Mouse (Mus musculus) liver, embryonic 11.5 days (tissue): Measurements from ENCODE around the gene 1700003H04Rik. TPM values are rescaled to one million over a fixed set of nuclear protein-coding genes. Genes with fewer than 3 reads are reported as not detected.

Source experiments
- ATAC-seq: fragments of 200-750 bp; cut with Nextera tagmentation; replicated peaks from 2 replicates; pipeline ENCODE4 v1.8.0; 2017; ENCODE audit warnings: moderate number of reproducible peaks, mild to moderate bottlenecking, moderate TSS enrichment, moderate library complexity; ENCODE audit not compliant: low FRiP score
- DNase-seq: peaks from one replicate; pipeline ENCODE4 v3.0.0-alpha.2; 2017; ENCODE audit warnings: low spot score
- H3K27ac ChIP-seq: fragments of 300-500 bp; sonication (generic); 2 replicates; pipeline ENCODE4 v1.5.1; 2014; ENCODE audit warnings: mild to moderate bottlenecking, low read depth, low read length, control low read depth
- H3K27me3 ChIP-seq: fragments of 300-500 bp; sonication (generic); replicated peaks from 2 replicates; pipeline ENCODE4 v1.6.1; 2014; ENCODE audit warnings: low read length, mixed read lengths; ENCODE audit not compliant: control insufficient read depth, insufficient read depth
- H3K36me3 ChIP-seq: fragments of 300-500 bp; sonication (generic); 2 replicates; pipeline ENCODE4 v1.6.1; 2014; ENCODE audit warnings: mild to moderate bottlenecking, low read length, moderate library complexity, mixed read lengths; ENCODE audit not compliant: control insufficient read depth, insufficient read depth
- H3K4me1 ChIP-seq: fragments of 300-500 bp; sonication (generic); replicated peaks from 2 replicates; pipeline ENCODE4 v1.6.1; 2014; ENCODE audit warnings: low read length, mixed read lengths; ENCODE audit not compliant: control insufficient read depth, insufficient read depth
- H3K4me2 ChIP-seq: fragments of 300-500 bp; sonication (generic); 2 replicates; pipeline ENCODE4 v1.6.1; 2014; ENCODE audit warnings: mild to moderate bottlenecking, control low read depth, moderate library complexity
- H3K4me3 ChIP-seq: fragments of 300-500 bp; sonication (generic); 2 replicates; pipeline ENCODE4 v1.5.1; 2014; ENCODE audit warnings: low read depth, low read length, control low read depth
- H3K9ac ChIP-seq: fragments of 300-500 bp; sonication (generic); 2 replicates; pipeline ENCODE4 v1.6.1; 2014; ENCODE audit warnings: low read depth, low read length, control low read depth
- H3K9me3 ChIP-seq: fragments of 300-500 bp; sonication (generic); 2 replicates; pipeline ENCODE4 v1.6.1; 2016; ENCODE audit warnings: low read length, inconsistent platforms, mixed read lengths; ENCODE audit not compliant: control insufficient read depth
- WGBS: fragments of 180-500 bp; shearing (Covaris S2); extraction: QIAGEN DNeasy Blood & Tissue Kit; methylation state at CpG from one replicate; pipeline ENCODE4 v1.1.7; 2014; 5-methylcytosine and 5-hydroxymethylcytosine counted together
- polyA plus RNA-seq: library from polyadenylated mRNA; unstranded; fragments of >200 nt; fragmentation: Nextera tagmentation; extraction: Ambion mirVana; gene quantifications from 2 replicates; pipeline ENCODE4 v1.2.1, GENCODE M21; 2014

1700003H04Rik gene
- polyA plus RNA-seq, result not detected in 2 replicates

- Histone ChIP-seq H3K9me3 (no peaks in the 10 kb centered on the region), H3K36me3 (no peaks in the 10 kb centered on the region), H3K27me3 (no peaks in the 10 kb centered on the region), H3K4me3 (no peak within 1 kb of the TSS), H3K9ac (no peak within 1 kb of the TSS), H3K4me1 (no peaks in the 10 kb centered on the region), H3K4me2 (no peak within 1 kb of the TSS), H3K27ac (no peak within 1 kb of the TSS)
- DNase-seq (no peak), ATAC-seq (no peak)
Observed at GRCm38 (mm10) chr3:124581001-124581400, at the start of gene 1700003H04Rik. TSS of gene 1700003H04Rik (minus strand) at chr3:124581101.

GRCm38 (mm10) chr3:124623031-124623430, 42.1 kb upstream of the 1700003H04Rik start:
- Histone ChIP-seq H3K4me3 (no peak overlapping the region), H3K36me3 (no peaks in the 10 kb centered on the region), H3K9ac (no peak overlapping the region), H3K4me2 (no peak overlapping the region), H3K9me3 (no peaks in the 10 kb centered on the region), H3K4me1 (no peaks in the 10 kb centered on the region), H3K27me3 (no peaks in the 10 kb centered on the region), H3K27ac (no peak overlapping the region)
- ATAC-seq, result no peak
- DNase-seq, result no peak
- WGBS, result 76% methylated on average over 3 of the region's 3 CpGs

- H3K4me3 ChIP-seq, result no peak overlapping the region
- WGBS, result 62% methylated on average over 1 of the region's 1 CpGs
- H3K4me2 ChIP-seq, result no peak overlapping the region
- no peaks in the 10 kb centered on the region for H3K9me3 ChIP-seq
- no peaks in the 10 kb centered on the region for H3K4me1 ChIP-seq
- ATAC-seq, result no peak
- DNase-seq, result no peak
- H3K36me3 ChIP-seq, result no peaks in the 10 kb centered on the region
- H3K27ac ChIP-seq, result no peak overlapping the region
- H3K27me3 ChIP-seq, result no peaks in the 10 kb centered on the region
- no peak overlapping the region for H3K9ac ChIP-seq
Observed at GRCm38 (mm10) chr3:124613287-124613686, 32.4 kb upstream of the 1700003H04Rik start.

GRCm38 (mm10) chr3:124609956-124610355, 29.1 kb upstream of the 1700003H04Rik start:
- H3K27ac ChIP-seq, result no peak overlapping the region
- no peaks in the 10 kb centered on the region for H3K4me1 ChIP-seq
- no peaks in the 10 kb centered on the region for H3K9me3 ChIP-seq
- no peak overlapping the region for H3K4me2 ChIP-seq
- no peaks in the 10 kb centered on the region for H3K27me3 ChIP-seq
- H3K36me3 ChIP-seq, result no peaks in the 10 kb centered on the region
- H3K4me3 ChIP-seq, result no peak overlapping the region
- no peak overlapping the region for H3K9ac ChIP-seq
- ATAC-seq (no peak), DNase-seq (no peak)

GRCm38 (mm10) chr3:124606021-124606517, 25.2 kb upstream of the 1700003H04Rik start:
- Histone ChIP-seq H3K9ac (no peak overlapping the region), H3K4me2 (no peak overlapping the region), H3K4me1 (no peaks in the 10 kb centered on the region), H3K27me3 (no peaks in the 10 kb centered on the region), H3K9me3 (no peaks in the 10 kb centered on the region), H3K36me3 (no peaks in the 10 kb centered on the region), H3K27ac (no peak overlapping the region), H3K4me3 (no peak overlapping the region)
- no peak for DNase-seq
- no peak for ATAC-seq

GRCm38 (mm10) chr3:124605518-124605917, 24.6 kb upstream of the 1700003H04Rik start:
- H3K27me3 ChIP-seq, result no peaks in the 10 kb centered on the region
- H3K4me1 ChIP-seq, result no peaks in the 10 kb centered on the region
- WGBS, result 63% methylated on average over 1 of the region's 1 CpGs
- no peak overlapping the region for H3K9ac ChIP-seq
- no peak for ATAC-seq
- H3K4me3 ChIP-seq, result no peak overlapping the region
- H3K27ac ChIP-seq, result no peak overlapping the region
- no peaks in the 10 kb centered on the region for H3K36me3 ChIP-seq
- no peak for DNase-seq
- no peak overlapping the region for H3K4me2 ChIP-seq
- no peaks in the 10 kb centered on the region for H3K9me3 ChIP-seq

- H3K4me2 ChIP-seq, result no peak overlapping the region
- ATAC-seq, result no peak
- no peaks in the 10 kb centered on the region for H3K9me3 ChIP-seq
- no peak for DNase-seq
- no peaks in the 10 kb centered on the region for H3K4me1 ChIP-seq
- H3K27ac ChIP-seq, result no peak overlapping the region
- no peaks in the 10 kb centered on the region for H3K27me3 ChIP-seq
- H3K36me3 ChIP-seq, result no peaks in the 10 kb centered on the region
- no peak overlapping the region for H3K4me3 ChIP-seq
- H3K9ac ChIP-seq, result no peak overlapping the region
Observed at GRCm38 (mm10) chr3:124597789-124598188, 16.9 kb upstream of the 1700003H04Rik start.

- H3K9me3 ChIP-seq, result no peaks in the 10 kb centered on the region
- no peaks in the 10 kb centered on the region for H3K4me1 ChIP-seq
- no peak for DNase-seq
- no peak overlapping the region for H3K27ac ChIP-seq
- no peaks in the 10 kb centered on the region for H3K27me3 ChIP-seq
- H3K9ac ChIP-seq, result no peak overlapping the region
- WGBS, result 15% methylated on average over 3 of the region's 3 CpGs
- no peak for ATAC-seq
- no peaks in the 10 kb centered on the region for H3K36me3 ChIP-seq
- no peak overlapping the region for H3K4me3 ChIP-seq
- no peak overlapping the region for H3K4me2 ChIP-seq
Observed at GRCm38 (mm10) chr3:124587534-124587933, 6.6 kb upstream of the 1700003H04Rik start.

- ATAC-seq (no peak), DNase-seq (no peak)
- Histone ChIP-seq H3K27me3 (no peaks in the 10 kb centered on the region), H3K27ac (no peak overlapping the region), H3K9me3 (no peaks in the 10 kb centered on the region), H3K36me3 (no peaks in the 10 kb centered on the region), H3K9ac (no peak overlapping the region), H3K4me2 (no peak overlapping the region), H3K4me3 (no peak overlapping the region), H3K4me1 (no peaks in the 10 kb centered on the region)
- WGBS, result 66% methylated on average over 2 of the region's 2 CpGs
Observed at GRCm38 (mm10) chr3:124585761-124586160, 4.9 kb upstream of the 1700003H04Rik start.
